Mouse (Mus musculus) brain, embryonic 14.5 days (tissue): ENCODE measurements around the gene Copg2.

ENCODE experiments used
- CTCF ChIP-seq: fragments of 200-500 bp; IDR thresholded peaks from 2 replicates; pipeline ENCODE4 v1.5.1; 2012; ENCODE audit warnings: inconsistent platforms, mild to moderate bottlenecking, moderate library complexity, borderline replicate concordance; ENCODE audit not compliant: insufficient read depth, insufficient read length; ENCODE audit errors: extremely low read depth
- POLR2A ChIP-seq: fragments of 200-500 bp; IDR thresholded peaks from 2 replicates; pipeline ENCODE4 v1.6.1; 2012; ENCODE audit warnings: mild to moderate bottlenecking, inconsistent platforms, borderline replicate concordance; ENCODE audit not compliant: poor library complexity, insufficient read depth, insufficient read length, severe bottlenecking; ENCODE audit errors: extremely low read depth

- no peak for TF ChIP-seq POLR2A
- TF ChIP-seq CTCF, result no peak
Measured at GRCm38 (mm10) chr6:30713455-30713854, 183.1 kb downstream of the Copg2 start.
